Mouse (Mus musculus) hindbrain, embryonic 10.5 days (tissue): ENCODE measurements at regions not wholly inside any gene's neighbourhood (a gene's known extent, or its start where the extent isn't known, plus 50 kb on each side); places are given as distances from the start of the nearest gene placed in this dataset.

Experiments used
- DNase-seq: peaks from one replicate; pipeline ENCODE4 v3.0.0-alpha.2; 2017; ENCODE audit warnings: low spot score
- H3K27ac ChIP-seq: fragments of 300-500 bp; sonication (generic); 2 replicates; pipeline ENCODE4 v1.5.1; 2016; ENCODE audit warnings: mild to moderate bottlenecking, moderate library complexity
- H3K27me3 ChIP-seq: fragments of 300-500 bp; sonication (generic); 2 replicates; pipeline ENCODE4 v1.6.1; 2016; ENCODE audit warnings: mild to moderate bottlenecking; ENCODE audit not compliant: poor library complexity, insufficient read depth, severe bottlenecking
- H3K36me3 ChIP-seq: fragments of 300-500 bp; sonication (generic); 2 replicates; pipeline ENCODE4 v1.6.1; 2016; ENCODE audit warnings: mild to moderate bottlenecking, moderate library complexity
- H3K4me1 ChIP-seq: fragments of 300-500 bp; sonication (generic); replicated peaks from 2 replicates; pipeline ENCODE4 v1.6.1; 2016; ENCODE audit warnings: mild to moderate bottlenecking
- H3K4me3 ChIP-seq: fragments of 300-500 bp; sonication (generic); 2 replicates; pipeline ENCODE4 v1.5.1; 2016; ENCODE audit warnings: mild to moderate bottlenecking, moderate library complexity
- H3K9me3 ChIP-seq: fragments of 300-500 bp; sonication (generic); 2 replicates; pipeline ENCODE4 v1.6.1; 2016; ENCODE audit warnings: mild to moderate bottlenecking, moderate library complexity
- WGBS: fragments of 180-500 bp; shearing (Covaris S2); methylation state at CpG from one replicate; pipeline ENCODE4 v1.1.7; 2016; 5-methylcytosine and 5-hydroxymethylcytosine counted together

DNA sequence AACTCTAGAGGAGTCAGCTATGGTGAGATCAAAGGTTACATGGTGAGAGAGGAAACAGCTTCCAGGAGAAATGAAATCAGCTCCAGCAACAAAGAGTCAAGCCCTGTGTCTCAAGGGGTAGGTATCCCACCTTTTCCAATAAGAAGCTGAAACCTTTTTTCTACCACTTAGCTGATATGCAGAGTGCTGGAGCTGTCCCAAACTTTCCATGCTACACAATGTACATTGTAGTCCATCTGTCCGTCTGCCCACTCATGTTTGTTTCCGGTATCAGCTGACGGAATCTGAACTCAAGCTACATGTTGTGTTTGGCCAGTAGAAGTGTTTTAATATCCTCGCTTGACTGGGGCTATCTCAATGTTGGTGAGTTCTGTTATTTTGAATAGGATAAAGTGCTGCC, 83.6 kb upstream of the Ngf start:
- Histone ChIP-seq H3K9me3 (no peaks in the 10 kb centered on the region), H3K27ac (no peak overlapping the region), H3K36me3 (no peaks in the 10 kb centered on the region), H3K4me1 (no peaks in the 10 kb centered on the region), H3K4me3 (no peak overlapping the region), H3K27me3 (no peaks in the 10 kb centered on the region)
- WGBS: 94% methylated on average over 4 of the region's 4 CpGs
- DNase-seq: no peak

DNA sequence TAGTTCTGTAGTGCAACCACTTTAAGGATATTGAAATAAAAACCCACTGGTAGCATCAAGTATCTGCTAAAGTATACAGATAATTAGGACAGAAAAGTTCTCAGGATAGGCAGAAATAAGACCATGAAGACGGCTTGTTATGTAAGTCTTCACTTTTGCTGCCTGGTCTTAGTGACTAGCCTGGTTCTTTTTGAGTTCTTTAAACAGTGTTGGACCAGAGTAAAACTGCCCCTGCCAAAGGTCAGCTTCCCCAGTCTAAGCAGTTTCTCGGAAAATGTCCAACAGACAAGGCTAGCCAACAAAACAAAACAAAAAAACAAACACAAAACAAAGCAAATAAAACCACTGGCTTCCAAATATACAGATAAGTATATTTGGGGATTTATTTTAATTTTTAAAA, 85.1 kb upstream of the Ngf start:
- no peak overlapping the region for H3K27ac ChIP-seq
- H3K4me3 ChIP-seq: no peak overlapping the region
- no peaks in the 10 kb centered on the region for H3K36me3 ChIP-seq
- DNase-seq: no peak
- no peaks in the 10 kb centered on the region for H3K27me3 ChIP-seq
- H3K9me3 ChIP-seq: no peaks in the 10 kb centered on the region
- no peaks in the 10 kb centered on the region for H3K4me1 ChIP-seq
- 80% methylated on average over 2 of the region's 2 CpGs for WGBS

DNA sequence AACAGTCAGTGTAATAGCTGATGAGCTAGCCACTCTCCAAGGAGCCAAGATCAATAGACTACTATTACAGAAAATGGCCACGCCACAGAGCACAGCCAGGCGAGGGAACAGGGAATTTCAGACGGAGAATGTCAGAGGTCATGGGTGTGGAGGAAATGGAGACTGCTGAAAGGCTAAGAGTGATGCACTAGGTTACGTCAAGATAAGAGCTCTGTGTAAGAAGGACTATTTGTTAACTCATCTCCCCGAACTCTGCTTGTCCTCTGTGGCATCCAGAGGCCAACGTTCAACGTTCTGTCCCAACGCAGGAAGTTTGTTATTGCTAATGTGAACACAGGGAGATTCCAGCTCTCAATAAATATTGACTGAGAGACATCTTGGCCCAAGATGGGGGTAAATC, 86.0 kb upstream of the Ngf start:
- whole genome bisulfite sequencing: 74% methylated on average over 8 of the region's 8 CpGs
- DNase-seq: no peak
- H3K9me3 ChIP-seq: no peaks in the 10 kb centered on the region

DNA sequence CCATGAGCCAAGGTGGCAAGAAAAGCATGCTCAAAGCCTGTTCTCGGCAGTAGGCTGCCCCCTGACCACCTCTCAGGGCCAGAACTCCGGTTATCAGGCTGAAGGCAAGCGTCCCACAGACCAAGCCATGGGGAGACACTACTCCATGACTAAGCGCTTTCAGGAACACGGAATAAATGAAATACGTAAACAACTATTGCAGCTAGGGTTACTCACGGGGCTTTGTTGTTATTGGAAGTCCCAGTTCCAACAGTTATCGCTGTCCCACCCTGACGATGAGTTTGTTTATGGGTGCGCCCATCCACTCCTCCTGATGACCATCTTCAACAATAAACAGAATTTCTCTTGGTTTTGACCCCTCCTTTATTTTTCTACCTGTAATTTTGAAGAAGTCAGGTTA, 88.0 kb upstream of the Ngf start:
- Histone ChIP-seq H3K9me3 (no peaks in the 10 kb centered on the region), H3K4me1 (no peaks in the 10 kb centered on the region), H3K4me3 (no peak overlapping the region), H3K36me3 (no peaks in the 10 kb centered on the region), H3K27me3 (no peaks in the 10 kb centered on the region), H3K27ac (no peak overlapping the region)
- no peak for DNase-seq
- whole genome bisulfite sequencing: 93% methylated on average over 10 of the region's 10 CpGs

More for the DNA sequence above, 86.0 kb upstream of the Ngf start:
- Histone ChIP-seq H3K4me1 (no peaks in the 10 kb centered on the region), H3K36me3 (no peaks in the 10 kb centered on the region), H3K27ac (no peak overlapping the region), H3K27me3 (no peaks in the 10 kb centered on the region), H3K4me3 (no peak overlapping the region)

DNA sequence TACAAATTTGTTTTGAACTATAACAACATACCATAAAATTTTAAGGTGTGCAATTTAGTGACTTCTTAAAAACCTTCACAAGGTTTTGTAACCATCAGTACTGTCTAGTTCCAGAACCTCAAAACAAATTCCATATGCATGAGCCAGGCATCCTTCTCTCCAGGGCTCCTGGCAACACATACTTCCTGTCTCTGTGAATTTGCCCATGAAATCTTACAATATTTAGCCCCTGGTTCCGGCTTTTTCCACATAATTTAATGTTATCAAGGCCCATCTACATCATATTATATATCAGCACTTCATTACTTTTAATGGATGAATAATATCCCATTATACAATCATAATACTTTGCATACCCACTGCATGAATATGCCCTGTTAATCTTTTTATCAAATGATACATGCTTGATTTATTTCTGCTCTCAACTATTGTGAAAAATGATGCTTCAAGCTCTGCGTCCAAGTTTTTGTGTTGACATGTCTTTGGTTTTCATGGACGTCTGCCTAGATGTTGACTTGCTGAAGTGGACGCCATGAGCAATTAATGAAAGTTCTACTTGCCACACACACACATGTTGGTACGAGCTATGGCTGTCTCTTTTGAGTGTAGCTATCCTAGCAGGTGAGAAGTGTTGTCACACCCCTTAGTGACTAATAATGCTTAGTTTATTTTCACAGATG, 95.2 kb upstream of the Ngf start:
- Histone ChIP-seq H3K4me3 (no peak overlapping the region), H3K36me3 (no peaks in the 10 kb centered on the region), H3K4me1 (no peaks in the 10 kb centered on the region), H3K27ac (no peak overlapping the region), H3K27me3 (no peaks in the 10 kb centered on the region), H3K9me3 (no peaks in the 10 kb centered on the region)
- DNase-seq: no peak
- 87% methylated on average over 5 of the region's 5 CpGs for WGBS

DNA sequence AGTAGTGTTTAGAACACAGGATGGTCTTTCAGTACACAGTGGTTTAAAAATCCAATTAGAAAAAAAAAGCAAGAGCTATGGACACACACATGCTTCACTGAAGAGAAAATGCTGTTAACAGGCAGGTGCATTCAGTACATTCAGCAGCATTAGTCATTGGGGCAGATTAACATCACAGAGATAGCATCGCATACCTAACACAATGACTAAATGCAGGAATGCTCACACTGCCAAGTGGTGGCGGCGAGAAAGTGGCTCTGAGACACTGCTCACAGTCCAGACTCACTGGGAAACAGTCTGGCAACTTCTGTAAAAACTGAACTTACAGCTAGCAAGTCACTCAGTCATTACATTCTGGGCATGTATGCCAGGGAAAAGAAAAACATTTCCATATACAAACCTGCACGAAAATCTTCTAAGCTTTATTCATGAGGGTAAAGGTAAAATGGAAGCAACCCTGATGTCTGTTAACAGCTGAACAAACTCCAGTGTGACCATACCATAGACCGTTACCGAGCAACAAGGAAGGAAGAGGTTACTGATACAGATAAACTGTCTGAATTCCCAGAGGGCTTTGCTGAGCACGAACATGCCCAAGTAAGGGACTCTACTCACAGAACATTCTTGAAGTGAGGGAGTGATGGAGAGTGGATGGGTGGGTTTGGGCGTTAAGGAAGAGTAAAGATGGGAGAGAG, 97.4 kb upstream of the Ngf start:
- Histone ChIP-seq H3K27ac (no peak overlapping the region), H3K27me3 (peaks cover 5% of the 10 kb centered on the region; the same call in 1 of the 2 replicates), H3K4me1 (no peaks in the 10 kb centered on the region), H3K9me3 (no peaks in the 10 kb centered on the region), H3K4me3 (no peak overlapping the region), H3K36me3 (no peaks in the 10 kb centered on the region)
- no peak for DNase-seq
- WGBS: 80% methylated on average over 8 of the region's 8 CpGs

DNA sequence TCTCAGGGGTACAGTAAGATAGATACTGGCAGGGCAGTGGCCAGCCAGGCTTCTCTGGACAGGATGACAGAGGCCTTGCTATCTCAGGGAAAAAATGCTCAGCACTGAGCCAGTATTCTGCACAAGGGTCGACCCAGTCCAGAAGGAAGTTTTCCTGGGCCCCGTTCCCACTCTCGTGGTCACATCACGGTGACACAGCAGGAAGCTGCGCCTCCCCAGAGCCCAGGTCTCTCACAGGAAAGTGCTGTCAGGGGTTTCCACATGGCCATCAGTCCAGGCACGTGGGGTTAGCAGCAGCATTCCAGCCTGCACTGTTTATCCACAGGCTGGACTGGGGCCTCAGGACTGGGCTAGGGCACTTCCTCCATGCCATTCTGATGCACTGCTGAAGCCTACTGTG, 103.5 kb upstream of the Ngf start:
- Histone ChIP-seq H3K27me3 (peaks cover 51% of the 10 kb centered on the region), H3K27ac (no peak overlapping the region), H3K4me1 (no peaks in the 10 kb centered on the region), H3K4me3 (no peak overlapping the region), H3K9me3 (no peaks in the 10 kb centered on the region), H3K36me3 (no peaks in the 10 kb centered on the region)
- DNase-seq: no peak
- WGBS: 57% methylated on average over 6 of the region's 6 CpGs

DNA sequence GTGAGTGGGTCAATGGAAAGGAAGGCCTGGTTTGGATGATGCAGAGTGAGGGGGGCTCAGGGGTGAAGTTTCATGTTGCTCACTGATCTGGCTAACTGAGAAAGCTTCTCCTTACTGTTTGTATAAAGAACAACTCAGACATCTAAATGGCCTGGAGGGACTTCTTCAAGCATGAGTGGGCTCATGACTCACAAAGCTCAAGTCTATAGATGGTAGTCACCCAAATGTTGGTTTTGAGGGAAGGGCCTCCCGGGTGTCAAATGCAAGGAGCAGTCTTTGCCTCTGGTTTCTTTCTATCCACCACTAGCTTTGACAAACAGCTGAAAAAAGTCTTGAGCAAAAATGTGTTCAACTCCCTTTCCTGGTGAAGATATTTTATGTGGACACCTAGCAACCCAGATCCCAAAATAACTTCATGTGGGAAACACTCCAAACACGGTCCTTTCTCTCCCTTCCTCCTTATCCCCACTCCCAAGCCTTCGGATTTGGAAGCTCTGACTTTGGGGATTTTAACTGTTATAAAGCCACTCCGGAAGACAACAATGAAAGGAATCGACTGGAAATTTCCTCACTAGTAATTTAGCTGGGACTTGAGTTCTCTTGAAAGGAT, 105.3 kb upstream of the Ngf start:
- H3K36me3 ChIP-seq: no peaks in the 10 kb centered on the region
- H3K9me3 ChIP-seq: no peaks in the 10 kb centered on the region
- no peak overlapping the region for H3K27ac ChIP-seq
- WGBS: 92% methylated on average over 5 of the region's 5 CpGs
- H3K27me3 ChIP-seq: peaks cover 69% of the 10 kb centered on the region
- H3K4me3 ChIP-seq: no peak overlapping the region
- no peaks in the 10 kb centered on the region for H3K4me1 ChIP-seq
- DNase-seq: no peak

DNA sequence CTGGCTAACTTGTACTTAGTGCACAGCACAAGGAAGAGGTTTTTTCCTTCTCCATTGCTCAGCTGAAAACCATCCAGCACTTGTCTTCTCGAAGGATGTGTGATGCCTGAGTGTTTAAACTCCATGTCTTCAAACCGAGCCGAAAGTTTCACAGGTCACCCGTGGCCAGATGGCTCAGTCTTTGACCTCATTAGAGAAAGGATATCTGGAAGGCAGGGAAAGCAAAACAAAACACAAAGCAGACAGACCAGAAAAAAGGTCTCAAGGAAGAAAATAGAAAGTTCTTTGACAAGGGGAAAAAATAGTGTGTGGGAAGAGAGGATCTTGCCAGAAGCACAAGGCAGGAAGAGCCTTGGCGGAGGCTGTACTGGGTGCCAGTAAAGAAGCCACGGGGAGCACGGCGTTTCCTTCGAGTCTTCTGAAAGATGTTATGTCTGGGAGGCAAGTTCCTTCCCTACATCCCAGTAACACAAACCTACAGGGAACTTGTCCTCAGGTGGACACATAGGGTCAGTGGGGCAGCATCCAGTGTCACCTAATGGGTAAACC, 108.9 kb upstream of the Ngf start:
- Histone ChIP-seq H3K4me1 (peaks cover 7% of the 10 kb centered on the region), H3K9me3 (no peaks in the 10 kb centered on the region), H3K4me3 (no peak overlapping the region), H3K27ac (no peak overlapping the region), H3K36me3 (no peaks in the 10 kb centered on the region), H3K27me3 (peaks cover 94% of the 10 kb centered on the region)
- DNase-seq: no peak
- 78% methylated on average over 9 of the region's 9 CpGs for WGBS

DNA sequence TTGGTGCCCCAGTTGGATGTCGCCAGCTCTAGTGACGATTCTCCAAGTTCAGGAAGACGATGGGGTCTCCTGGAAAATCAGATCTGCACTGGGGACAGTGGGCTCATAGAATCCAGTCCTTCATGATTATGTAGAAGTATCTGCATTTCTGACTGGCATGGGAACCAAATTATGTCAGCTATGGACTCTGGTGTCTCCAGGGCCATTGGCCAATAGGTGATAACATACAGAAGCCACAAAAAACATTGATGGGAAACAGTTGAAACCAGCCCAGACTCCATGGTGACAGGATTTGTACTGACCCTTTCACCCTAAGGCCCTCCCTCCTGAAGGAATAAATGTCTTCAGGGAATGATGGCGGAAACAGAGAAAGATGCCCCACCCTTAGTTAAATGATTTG, 110.9 kb upstream of the Ngf start:
- H3K27ac ChIP-seq: no peak overlapping the region
- no peak for DNase-seq
- H3K27me3 ChIP-seq: peaks cover 97% of the 10 kb centered on the region
- peaks cover 9% of the 10 kb centered on the region for H3K4me1 ChIP-seq
- no peak overlapping the region for H3K4me3 ChIP-seq
- 86% methylated on average over 4 of the region's 4 CpGs for WGBS
- H3K36me3 ChIP-seq: no peaks in the 10 kb centered on the region
- no peaks in the 10 kb centered on the region for H3K9me3 ChIP-seq

DNA sequence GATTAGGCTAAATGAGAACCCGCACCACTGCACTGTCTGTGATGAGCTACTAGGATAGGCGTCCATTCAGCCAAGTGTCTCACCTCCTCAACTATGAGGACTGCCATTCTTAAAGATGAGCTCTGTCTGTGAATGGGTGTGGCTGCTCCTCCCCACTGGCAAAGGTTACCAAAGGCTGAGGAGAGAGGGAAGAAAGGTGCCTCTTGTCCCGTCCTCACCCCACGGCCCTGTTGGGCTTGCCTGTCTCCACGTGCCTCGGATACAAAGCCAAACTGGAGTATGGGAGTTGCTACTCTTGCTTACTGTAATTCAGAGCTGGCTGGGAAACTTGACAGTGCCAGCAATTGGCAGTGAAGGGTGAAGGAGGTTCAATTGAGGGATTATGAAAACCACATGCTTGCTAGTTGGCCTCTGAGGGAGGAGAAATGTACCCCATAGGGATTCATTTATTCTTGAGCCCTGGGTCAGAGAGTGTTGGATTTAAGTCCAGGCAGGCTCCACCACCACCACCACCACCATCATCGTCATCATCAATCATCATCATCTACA, 112.6 kb upstream of the Ngf start:
- WGBS: 79% methylated on average over 7 of the region's 7 CpGs
- no peaks in the 10 kb centered on the region for H3K9me3 ChIP-seq
- no peak for DNase-seq
- H3K27ac ChIP-seq: no peak overlapping the region
- peaks cover 88% of the 10 kb centered on the region for H3K27me3 ChIP-seq
- no peak overlapping the region for H3K4me3 ChIP-seq
- no peaks in the 10 kb centered on the region for H3K36me3 ChIP-seq
- peaks cover 15% of the 10 kb centered on the region for H3K4me1 ChIP-seq

DNA sequence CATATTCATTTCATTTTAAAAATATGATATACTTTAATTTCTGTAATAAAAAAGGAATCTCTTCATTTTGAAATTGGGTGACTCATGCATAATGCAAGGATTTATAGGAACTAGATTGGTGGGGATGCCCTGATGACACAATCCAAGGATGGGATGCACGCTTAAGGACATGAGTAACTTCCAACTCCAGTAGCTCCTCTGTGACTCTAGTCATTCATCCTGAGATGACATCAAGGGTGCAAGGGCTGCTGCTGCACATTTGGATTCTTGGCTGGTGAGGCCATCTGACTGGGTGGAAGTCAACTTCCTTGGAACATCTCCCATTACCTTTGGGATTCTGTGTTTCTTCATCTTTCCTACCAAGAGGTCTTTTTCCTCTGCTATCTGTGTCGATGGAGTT, 114.4 kb upstream of the Ngf start:
- Histone ChIP-seq H3K36me3 (no peaks in the 10 kb centered on the region), H3K27me3 (peaks cover 88% of the 10 kb centered on the region), H3K9me3 (no peaks in the 10 kb centered on the region), H3K27ac (no peak overlapping the region), H3K4me3 (no peak overlapping the region), H3K4me1 (peaks cover 15% of the 10 kb centered on the region)
- no peak for DNase-seq
- WGBS: 94% methylated on average over 2 of the region's 2 CpGs

DNA sequence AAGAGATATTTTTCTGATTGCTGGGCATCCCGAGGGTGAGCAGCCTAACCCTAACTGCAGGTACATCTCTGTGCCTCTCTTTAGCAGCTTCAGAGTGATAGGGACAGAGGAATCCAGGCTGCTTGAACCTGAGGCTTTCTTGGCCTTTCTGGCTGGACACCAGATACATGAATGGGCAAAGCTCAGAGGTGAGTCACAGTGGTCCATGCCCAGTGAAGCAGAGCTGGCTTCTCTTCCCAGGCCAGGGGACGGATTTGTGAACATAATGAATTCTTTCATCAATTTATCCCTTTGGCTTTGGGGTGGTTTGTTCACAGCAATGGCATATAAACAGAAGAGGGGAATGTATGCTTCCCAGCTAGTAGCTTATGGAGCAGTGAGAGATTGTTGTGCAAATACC, 114.9 kb upstream of the Ngf start:
- Histone ChIP-seq H3K36me3 (no peaks in the 10 kb centered on the region), H3K4me3 (no peak overlapping the region), H3K9me3 (no peaks in the 10 kb centered on the region), H3K27me3 (peaks cover 88% of the 10 kb centered on the region), H3K4me1 (peaks cover 15% of the 10 kb centered on the region), H3K27ac (no peak overlapping the region)
- no peak for DNase-seq
- WGBS: 77% methylated on average over 2 of the region's 2 CpGs
